Mouse (Mus musculus) neural tube, embryonic 14.5 days (tissue): Measurements from ENCODE around the gene Pla2g2e. TPM values are rescaled to one million over a fixed set of nuclear protein-coding genes. Genes with fewer than 3 reads are reported as not detected.
A peak's percentile ranks its signal among the peaks of the same experiment; 100 is the strongest.
"Not testable (repeated sequence)": the region's sequence is repeated elsewhere in the genome, so short reads cannot be mapped to it uniquely, and the experiment has no call there.

Experiments used
- ATAC-seq: fragments of 200-750 bp; cut with Nextera tagmentation; 2 replicates; pipeline ENCODE4 v1.8.0; 2017; ENCODE audit warnings: low read depth, mild to moderate bottlenecking, moderate TSS enrichment, moderate library complexity
- H3K27ac ChIP-seq: fragments of 300-500 bp; sonication (generic); 2 replicates; pipeline ENCODE4 v1.5.1; 2014; ENCODE audit warnings: low read depth, mild to moderate bottlenecking, control low read depth, low read length, moderate library complexity, mixed read lengths
- H3K27me3 ChIP-seq: fragments of 300-500 bp; sonication (generic); 2 replicates; pipeline ENCODE4 v1.6.1; 2014; ENCODE audit warnings: low read length; ENCODE audit not compliant: control insufficient read depth, insufficient read depth
- H3K36me3 ChIP-seq: fragments of 300-500 bp; sonication (generic); 2 replicates; pipeline ENCODE4 v1.6.1; 2014; ENCODE audit warnings: low read length, mixed read lengths; ENCODE audit not compliant: control insufficient read depth, insufficient read depth
- H3K4me1 ChIP-seq: fragments of 300-500 bp; sonication (generic); 2 replicates; pipeline ENCODE4 v1.6.1; 2014; ENCODE audit warnings: low read length; ENCODE audit not compliant: control insufficient read depth, insufficient read depth
- H3K4me2 ChIP-seq: fragments of 300-500 bp; sonication (generic); 2 replicates; pipeline ENCODE4 v1.6.1; 2014; ENCODE audit warnings: mild to moderate bottlenecking, low read depth, low read length, control low read depth
- H3K4me3 ChIP-seq: fragments of 300-500 bp; sonication (generic); 2 replicates; pipeline ENCODE4 v1.5.1; 2014; ENCODE audit warnings: low read depth, low read length, control low read depth, mixed read lengths
- H3K9ac ChIP-seq: fragments of 300-500 bp; sonication (generic); replicated peaks from 2 replicates; pipeline ENCODE4 v1.6.1; 2014; ENCODE audit warnings: low read depth, mild to moderate bottlenecking, control low read depth, low read length, mixed read lengths
- H3K9me3 ChIP-seq: fragments of 300-500 bp; sonication (generic); 2 replicates; pipeline ENCODE4 v1.6.1; 2016; ENCODE audit warnings: low read length; ENCODE audit not compliant: control insufficient read depth
- WGBS: fragments of 180-500 bp; shearing (Covaris S2); extraction: QIAGEN DNeasy Blood & Tissue Kit; methylation state at CpG from one replicate; pipeline ENCODE4 v1.1.7; 2014; 5-methylcytosine and 5-hydroxymethylcytosine counted together
- polyA plus RNA-seq: library from polyadenylated mRNA; unstranded; fragments of >200 nt; fragmentation: Nextera tagmentation; extraction: Ambion mirVana; gene quantifications from 2 replicates; pipeline ENCODE4 v1.2.1, GENCODE M21; 2014

The Pla2g2e gene
- polyA plus RNA-seq, 1 experiment from 2014 or later: not detected

GRCm38 (mm10) chr4:138875275-138875674 lies 2.5 kb upstream of the Pla2g2e start:
- H3K9ac ChIP-seq, H3K36me3 ChIP-seq, H3K9me3 ChIP-seq, H3K4me2 ChIP-seq, H3K27ac ChIP-seq, H3K4me1 ChIP-seq, H3K27me3 ChIP-seq, ATAC-seq, H3K4me3 ChIP-seq: not testable (repeated sequence)
- WGBS: 90% methylated on average over 2 of the region's 2 CpGs

- Histone ChIP-seq H3K9me3 (no peaks in the 10 kb centered on the region), H3K27me3 (no peaks in the 10 kb centered on the region), H3K4me3 (no peak overlapping the region), H3K36me3 (no peaks in the 10 kb centered on the region), H3K4me2 (no peak overlapping the region), H3K4me1 (no peaks in the 10 kb centered on the region), H3K27ac (no peak overlapping the region), H3K9ac (no peak overlapping the region)
- ATAC-seq: no peak
- WGBS: 87% methylated on average over 2 of the region's 2 CpGs
These were observed 1.8 kb upstream of the Pla2g2e start for GRCm38 (mm10) chr4:138875986-138876385.

- 61% methylated on average over 8 of the region's 8 CpGs for WGBS
These were observed 1.0 kb downstream of the Pla2g2e start for GRCm38 (mm10) chr4:138878783-138879182.

GRCm38 (mm10) chr4:138879808-138880207 lies 2.1 kb downstream of the Pla2g2e start:
- WGBS: 81% methylated on average over 11 of the region's 11 CpGs
- H3K27me3 ChIP-seq: no peaks in the 10 kb centered on the region
- no peak overlapping the region for H3K4me3 ChIP-seq
- no peaks in the 10 kb centered on the region for H3K36me3 ChIP-seq
- no peak overlapping the region for H3K27ac ChIP-seq
- ATAC-seq: no peak
- H3K4me1 ChIP-seq: no peaks in the 10 kb centered on the region
- no peak overlapping the region for H3K9ac ChIP-seq
- no peaks in the 10 kb centered on the region for H3K9me3 ChIP-seq
- no peak overlapping the region for H3K4me2 ChIP-seq

More at GRCm38 (mm10) chr4:138878783-138879182, 1.0 kb downstream of the Pla2g2e start:
- Histone ChIP-seq H3K27ac (no peak overlapping the region), H3K9ac (no peak overlapping the region), H3K4me2 (no peak overlapping the region), H3K36me3 (no peaks in the 10 kb centered on the region), H3K27me3 (no peaks in the 10 kb centered on the region), H3K9me3 (no peaks in the 10 kb centered on the region), H3K4me3 (no peak overlapping the region), H3K4me1 (no peaks in the 10 kb centered on the region)
- ATAC-seq: no peak

GRCm38 (mm10) chr4:138880811-138881584 lies 3.3 kb downstream of the Pla2g2e start:
- WGBS: 87% methylated on average over 7 of the region's 7 CpGs
- H3K27ac ChIP-seq: no peak overlapping the region
- no peaks in the 10 kb centered on the region for H3K4me1 ChIP-seq
- H3K9me3 ChIP-seq: no peaks in the 10 kb centered on the region
- no peaks in the 10 kb centered on the region for H3K36me3 ChIP-seq
- H3K4me3 ChIP-seq: no peak overlapping the region
- H3K9ac ChIP-seq: no peak overlapping the region
- no peak overlapping the region for H3K4me2 ChIP-seq
- ATAC-seq: no peak
- H3K27me3 ChIP-seq: no peaks in the 10 kb centered on the region

- 10% methylated on average over 15 of the region's 16 CpGs for WGBS
- H3K36me3 ChIP-seq: no peaks in the 10 kb centered on the region
- H3K9ac ChIP-seq: no peak overlapping the region
- H3K4me3 ChIP-seq: no peak overlapping the region
- peak overlapping the region; percentile 24; the same call in 1 of the 2 replicates for H3K4me2 ChIP-seq
- H3K9me3 ChIP-seq: no peaks in the 10 kb centered on the region
- no peaks in the 10 kb centered on the region for H3K4me1 ChIP-seq
- H3K27ac ChIP-seq: no peak overlapping the region
- no peaks in the 10 kb centered on the region for H3K27me3 ChIP-seq
- no peak for ATAC-seq
These were observed 4.4 kb downstream of the Pla2g2e start for GRCm38 (mm10) chr4:138882179-138882578.

GRCm38 (mm10) chr4:138884261-138884660 lies 6.5 kb downstream of the Pla2g2e start:
- Histone ChIP-seq H3K27ac (no peak overlapping the region), H3K4me3 (no peak overlapping the region), H3K27me3 (no peaks in the 10 kb centered on the region), H3K36me3 (no peaks in the 10 kb centered on the region), H3K4me2 (no peak overlapping the region), H3K9ac (no peak overlapping the region), H3K4me1 (no peaks in the 10 kb centered on the region), H3K9me3 (no peaks in the 10 kb centered on the region)
- no peak for ATAC-seq
- WGBS: 15% methylated on average over 6 of the region's 6 CpGs

- no peak overlapping the region for H3K4me3 ChIP-seq
- H3K27ac ChIP-seq: no peak overlapping the region
- no peaks in the 10 kb centered on the region for H3K9me3 ChIP-seq
- H3K27me3 ChIP-seq: no peaks in the 10 kb centered on the region
- H3K4me2 ChIP-seq: no peak overlapping the region
- no peaks in the 10 kb centered on the region for H3K4me1 ChIP-seq
- peaks cover 10% of the 10 kb centered on the region for H3K36me3 ChIP-seq
- 49% methylated on average over 7 of the region's 7 CpGs for WGBS
- ATAC-seq: no peak
- H3K9ac ChIP-seq: no peak overlapping the region
These were observed 11.4 kb downstream of the Pla2g2e start for GRCm38 (mm10) chr4:138889165-138889564.

- H3K4me3 ChIP-seq: no peak overlapping the region
- no peak overlapping the region for H3K27ac ChIP-seq
- ATAC-seq: no peak
- no peak overlapping the region for H3K9ac ChIP-seq
- H3K4me2 ChIP-seq: no peak overlapping the region
- H3K9me3 ChIP-seq: no peaks in the 10 kb centered on the region
- 68% methylated on average over 8 of the region's 8 CpGs for WGBS
- H3K36me3 ChIP-seq: peaks cover 14% of the 10 kb centered on the region
- H3K4me1 ChIP-seq: no peaks in the 10 kb centered on the region
- H3K27me3 ChIP-seq: no peaks in the 10 kb centered on the region
These were observed 11.9 kb downstream of the Pla2g2e start for GRCm38 (mm10) chr4:138889635-138890034.
